Comparison of ENCODE assay signal across 8 mouse cellular contexts in genomic region chr5:125270587-125271130, GRCm38 (mm10).
DNase-seq lines count a peak whose midpoint lies in the region; ATAC-seq lines count a peak whose summit lies in the region.

No protein-coding gene starts in this region.

- peak; percentile 53 for ATAC-seq in megakaryocyte, adult 5-6 weeks (ENCODE audit: poor library complexity, severe bottlenecking)

- DNase-seq in adrenal gland, adult (ENCODE audit: inconsistent age in 2 of 2, low spot score in 1 of 2) = peak; percentile 72 to 89
- DNase-seq in adrenal gland, adult 8-10 months = no peak
- DNase-seq in NIH3T3 (ENCODE audit: low read depth) = peak; percentile 91
- peak; percentile 72 to 76 for DNase-seq in cerebellum, postnatal 36 days
- DNase-seq in heart, adult 8-10 months (ENCODE audit: low spot score) = peak; percentile 64
- peak; percentile 69 to 80 for DNase-seq in layer of hippocampus, postnatal 10 days (ENCODE audit: low spot score in 2 of 2)
- peak; percentile 65 for DNase-seq in spleen, adult 12 weeks (ENCODE audit: low spot score)
